Mouse (Mus musculus): ENCODE measurements at regions not wholly inside any gene's neighbourhood (a gene's known extent, or its start where the extent isn't known, plus 50 kb on each side); places are given as distances from the start of the nearest gene placed in this dataset.

DNA sequence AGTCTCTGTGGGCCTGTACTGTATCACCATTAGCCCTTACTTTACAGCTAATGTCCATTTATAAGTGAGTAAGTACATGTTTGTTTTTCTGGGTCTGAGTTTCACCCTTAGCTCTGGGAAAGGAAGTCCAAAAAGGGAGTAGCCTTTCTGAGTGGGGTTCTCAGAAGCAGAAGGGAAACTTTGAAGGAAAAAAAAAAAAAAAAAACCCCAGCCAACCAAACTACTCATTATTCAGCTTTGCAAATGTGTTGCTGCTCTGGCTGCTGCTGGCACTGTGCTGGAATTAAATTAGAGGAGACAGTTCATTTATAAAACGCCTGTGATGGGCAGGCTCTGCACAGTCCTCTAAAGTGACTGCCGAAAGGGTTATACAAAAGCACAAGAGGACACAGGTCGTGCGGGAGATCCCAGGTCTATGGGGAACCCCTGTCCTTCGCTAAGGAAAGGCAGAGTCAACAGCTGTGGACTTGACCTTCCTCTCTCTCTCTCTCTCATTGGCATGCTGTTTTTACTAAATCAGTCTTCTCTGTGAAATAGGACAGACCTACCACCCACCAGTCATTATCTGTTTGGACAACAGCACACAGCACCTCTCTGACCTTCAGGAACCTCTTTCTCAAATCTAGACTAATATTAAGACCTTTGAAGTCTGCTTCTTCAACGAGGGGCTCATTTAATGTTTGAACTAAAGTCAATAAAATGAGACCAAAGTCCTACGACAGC is 165.4 kb downstream of the Cd47 start:
- no peaks in the 10 kb centered on the region for H3K9me3 ChIP-seq (ENCODE audit: control insufficient read depth, low read length)
- ATAC-seq (replicated peaks; ENCODE audit: low FRiP score, low TSS enrichment, low read depth) = peak; percentile 67; the same call in 1 of the 2 replicates
- H3K4me1 ChIP-seq (replicated peaks; ENCODE audit: control insufficient read depth, insufficient read depth, low read length) = peaks cover 30% of the 10 kb centered on the region
- no peak overlapping the region for H3K4me2 ChIP-seq (ENCODE audit: low read length)
- DNase-seq (ENCODE audit: low spot score) = peak; percentile 64
- no peaks in the 10 kb centered on the region for H3K27me3 ChIP-seq (replicated peaks; ENCODE audit: control insufficient read depth, insufficient read depth, low read length)
- no peaks in the 10 kb centered on the region for H3K36me3 ChIP-seq (ENCODE audit: control insufficient read depth, insufficient read depth, low read length)
- 14% methylated on average over 7 of the region's 7 CpGs for WGBS
- H3K4me3 ChIP-seq (ENCODE audit: low read depth, low read length) = no peak overlapping the region
- no peak overlapping the region for H3K9ac ChIP-seq (ENCODE audit: low read length)
- peak overlapping the region; percentile 59 for H3K27ac ChIP-seq (ENCODE audit: low read depth)

- Histone ChIP-seq H3K27me3 (replicated peaks; ENCODE audit: control insufficient read depth, insufficient read depth, low read length) (no peaks in the 10 kb centered on the region), H3K9me3 (ENCODE audit: control insufficient read depth, low read length) (no peaks in the 10 kb centered on the region), H3K4me3 (ENCODE audit: low read depth, low read length) (no peak overlapping the region), H3K9ac (ENCODE audit: low read length) (no peak overlapping the region), H3K27ac (ENCODE audit: low read depth) (0 out of 2 replicates have a peak overlapping the region, but pooled peaks have one; percentile 59), H3K36me3 (ENCODE audit: control insufficient read depth, insufficient read depth, low read length) (no peaks in the 10 kb centered on the region), H3K4me1 (replicated peaks; ENCODE audit: control insufficient read depth, insufficient read depth, low read length) (peaks cover 30% of the 10 kb centered on the region), H3K4me2 (ENCODE audit: low read length) (no peak overlapping the region)
- DNase-seq (ENCODE audit: low spot score) (peak; percentile 64), ATAC-seq (replicated peaks; ENCODE audit: low FRiP score, low TSS enrichment, low read depth) (peak; percentile 56; the same call in 1 of the 2 replicates)
- WGBS = 35% methylated on average over 2 of the region's 2 CpGs
These were observed 165.9 kb downstream of the Cd47 start for GRCm38 (mm10) chr16:49966251-49966588.

DNA sequence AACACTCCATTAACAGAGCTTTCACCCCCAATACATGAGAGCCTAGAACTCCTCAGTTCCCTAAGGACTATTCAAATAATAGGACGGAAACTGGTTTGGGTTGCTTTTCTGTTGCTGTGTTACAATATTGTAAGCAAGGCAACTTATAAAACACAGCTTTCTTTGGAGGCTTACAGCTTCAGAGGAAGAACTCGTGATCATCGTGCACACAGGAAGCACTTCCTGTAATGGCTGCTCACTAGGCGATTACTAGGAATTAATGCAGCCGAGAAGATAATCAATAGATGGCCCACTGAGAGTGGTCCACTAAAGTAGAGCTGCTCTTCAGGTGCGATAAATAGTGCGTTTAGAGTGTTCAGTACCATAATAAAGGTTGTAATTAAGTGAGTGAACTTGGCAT is 166.8 kb downstream of the Cd47 start:
- 88% methylated on average over 7 of the region's 7 CpGs for WGBS
- Histone ChIP-seq H3K4me1 (replicated peaks; ENCODE audit: control insufficient read depth, insufficient read depth, low read length) (peaks cover 30% of the 10 kb centered on the region), H3K9me3 (ENCODE audit: control insufficient read depth, low read length) (no peaks in the 10 kb centered on the region), H3K27me3 (replicated peaks; ENCODE audit: control insufficient read depth, insufficient read depth, low read length) (no peaks in the 10 kb centered on the region), H3K4me3 (ENCODE audit: low read depth, low read length) (no peak overlapping the region), H3K27ac (ENCODE audit: low read depth) (no peak overlapping the region), H3K9ac (ENCODE audit: low read length) (no peak overlapping the region), H3K36me3 (ENCODE audit: control insufficient read depth, insufficient read depth, low read length) (no peaks in the 10 kb centered on the region), H3K4me2 (ENCODE audit: low read length) (no peak overlapping the region)
- no peak for DNase-seq (ENCODE audit: low spot score)
- no peak for ATAC-seq (replicated peaks; ENCODE audit: low FRiP score, low TSS enrichment, low read depth)

GRCm38 (mm10) chr16:49968291-49968870 is 168.0 kb downstream of the Cd47 start:
- Histone ChIP-seq H3K4me1 (replicated peaks; ENCODE audit: control insufficient read depth, insufficient read depth, low read length) (peaks cover 30% of the 10 kb centered on the region), H3K27ac (ENCODE audit: low read depth) (no peak overlapping the region; the same call in 1 of the 2 replicates), H3K36me3 (ENCODE audit: control insufficient read depth, insufficient read depth, low read length) (no peaks in the 10 kb centered on the region), H3K4me2 (ENCODE audit: low read length) (no peak overlapping the region), H3K9me3 (ENCODE audit: control insufficient read depth, low read length) (no peaks in the 10 kb centered on the region), H3K9ac (ENCODE audit: low read length) (no peak overlapping the region), H3K4me3 (ENCODE audit: low read depth, low read length) (no peak overlapping the region), H3K27me3 (replicated peaks; ENCODE audit: control insufficient read depth, insufficient read depth, low read length) (no peaks in the 10 kb centered on the region)
- WGBS = 52% methylated on average over 4 of the region's 4 CpGs
- peak; percentile 15 for DNase-seq (ENCODE audit: low spot score)
- no peak for ATAC-seq (replicated peaks; ENCODE audit: low FRiP score, low TSS enrichment, low read depth)

DNA sequence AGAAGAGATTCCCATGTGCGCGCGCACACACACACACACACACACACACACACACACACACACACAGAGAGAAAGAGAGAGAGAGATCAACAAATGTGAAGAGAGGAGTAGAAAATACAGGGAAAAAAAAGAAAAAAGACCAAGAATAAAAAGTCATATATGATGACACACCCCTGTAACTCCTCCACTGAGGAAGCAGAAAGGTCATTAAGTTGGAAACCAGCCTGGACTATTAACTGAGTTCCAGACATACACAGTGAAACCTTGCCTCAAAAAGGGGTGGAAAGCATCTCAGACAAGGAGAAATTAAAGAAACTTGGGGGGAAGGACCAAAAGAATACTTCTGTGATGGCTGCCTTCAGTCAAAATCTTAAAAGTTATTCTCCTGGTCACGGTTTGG is 168.7 kb downstream of the Cd47 start:
- Histone ChIP-seq H3K4me3 (ENCODE audit: low read depth, low read length) (no peak overlapping the region), H3K36me3 (ENCODE audit: control insufficient read depth, insufficient read depth, low read length) (no peaks in the 10 kb centered on the region), H3K4me2 (ENCODE audit: low read length) (no peak overlapping the region), H3K9me3 (ENCODE audit: control insufficient read depth, low read length) (no peaks in the 10 kb centered on the region), H3K9ac (ENCODE audit: low read length) (no peak overlapping the region), H3K27me3 (replicated peaks; ENCODE audit: control insufficient read depth, insufficient read depth, low read length) (no peaks in the 10 kb centered on the region), H3K27ac (ENCODE audit: low read depth) (no peak overlapping the region), H3K4me1 (replicated peaks; ENCODE audit: control insufficient read depth, insufficient read depth, low read length) (peaks cover 27% of the 10 kb centered on the region)
- DNase-seq (ENCODE audit: low spot score) (no peak), ATAC-seq (replicated peaks; ENCODE audit: low FRiP score, low TSS enrichment, low read depth) (no peak)
- 94% methylated on average over 4 of the region's 4 CpGs for WGBS

GRCm38 (mm10) chr16:49969693-49970296 is 169.5 kb downstream of the Cd47 start:
- 86% methylated on average over 2 of the region's 2 CpGs for WGBS
- no peak for ATAC-seq (replicated peaks; ENCODE audit: low FRiP score, low TSS enrichment, low read depth)
- no peak overlapping the region for H3K27ac ChIP-seq (ENCODE audit: low read depth)

DNA sequence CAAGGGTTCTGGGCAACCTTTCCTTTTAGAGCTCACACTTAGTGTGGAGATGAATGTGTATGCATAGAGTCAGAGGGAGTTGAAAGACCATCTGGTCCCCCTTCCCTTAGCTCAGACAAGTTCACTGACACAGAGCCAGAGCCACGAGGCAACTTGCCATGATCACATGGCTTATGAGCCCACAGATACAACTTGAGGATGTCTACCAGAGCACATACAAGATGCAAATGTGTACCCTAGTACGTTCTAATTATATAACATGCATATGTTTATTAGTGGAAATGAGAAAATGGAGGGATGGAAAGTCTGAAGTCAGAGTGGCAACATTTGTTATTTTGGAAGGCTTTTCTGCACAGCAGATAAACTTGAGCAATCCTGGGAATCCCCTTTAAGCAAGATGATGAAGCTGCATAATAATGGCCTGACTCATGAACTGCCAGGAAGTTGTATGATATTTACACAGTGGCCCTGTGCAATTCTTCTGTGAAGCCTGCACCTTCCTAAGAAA is 170.0 kb downstream of the Cd47 start:
- WGBS = 76% methylated on average over 2 of the region's 2 CpGs
- H3K9ac ChIP-seq (ENCODE audit: low read length) = no peak overlapping the region
- no peak overlapping the region for H3K4me3 ChIP-seq (ENCODE audit: low read depth, low read length)
- H3K4me1 ChIP-seq (replicated peaks; ENCODE audit: control insufficient read depth, insufficient read depth, low read length) = peaks cover 19% of the 10 kb centered on the region
- ATAC-seq (replicated peaks; ENCODE audit: low FRiP score, low TSS enrichment, low read depth) (no peak), DNase-seq (ENCODE audit: low spot score) (no peak)
- H3K27ac ChIP-seq (ENCODE audit: low read depth) = no peak overlapping the region
- no peaks in the 10 kb centered on the region for H3K27me3 ChIP-seq (replicated peaks; ENCODE audit: control insufficient read depth, insufficient read depth, low read length)
- no peak overlapping the region for H3K4me2 ChIP-seq (ENCODE audit: low read length)
- no peaks in the 10 kb centered on the region for H3K9me3 ChIP-seq (ENCODE audit: control insufficient read depth, low read length)
- no peaks in the 10 kb centered on the region for H3K36me3 ChIP-seq (ENCODE audit: control insufficient read depth, insufficient read depth, low read length)

More at GRCm38 (mm10) chr16:49969693-49970296, 169.5 kb downstream of the Cd47 start:
- no peaks in the 10 kb centered on the region for H3K9me3 ChIP-seq (ENCODE audit: control insufficient read depth, low read length)
- no peaks in the 10 kb centered on the region for H3K36me3 ChIP-seq (ENCODE audit: control insufficient read depth, insufficient read depth, low read length)
- peak; percentile 46 for DNase-seq (ENCODE audit: low spot score)
- H3K9ac ChIP-seq (ENCODE audit: low read length) = no peak overlapping the region
- peaks cover 25% of the 10 kb centered on the region for H3K4me1 ChIP-seq (replicated peaks; ENCODE audit: control insufficient read depth, insufficient read depth, low read length)
- H3K4me3 ChIP-seq (ENCODE audit: low read depth, low read length) = no peak overlapping the region
- H3K4me2 ChIP-seq (ENCODE audit: low read length) = no peak overlapping the region
- H3K27me3 ChIP-seq (replicated peaks; ENCODE audit: control insufficient read depth, insufficient read depth, low read length) = no peaks in the 10 kb centered on the region

- no peaks in the 10 kb centered on the region for H3K36me3 ChIP-seq (ENCODE audit: control insufficient read depth, insufficient read depth, low read length)
- no peak overlapping the region for H3K9ac ChIP-seq (ENCODE audit: low read length)
- WGBS = 87% methylated on average over 3 of the region's 3 CpGs
- peaks cover 11% of the 10 kb centered on the region for H3K4me1 ChIP-seq (replicated peaks; ENCODE audit: control insufficient read depth, insufficient read depth, low read length)
- ATAC-seq (replicated peaks; ENCODE audit: low FRiP score, low TSS enrichment, low read depth) (no peak), DNase-seq (ENCODE audit: low spot score) (no peak)
- H3K27ac ChIP-seq (ENCODE audit: low read depth) = no peak overlapping the region
- H3K27me3 ChIP-seq (replicated peaks; ENCODE audit: control insufficient read depth, insufficient read depth, low read length) = no peaks in the 10 kb centered on the region
- H3K4me2 ChIP-seq (ENCODE audit: low read length) = no peak overlapping the region
- no peak overlapping the region for H3K4me3 ChIP-seq (ENCODE audit: low read depth, low read length)
- H3K9me3 ChIP-seq (ENCODE audit: control insufficient read depth, low read length) = no peaks in the 10 kb centered on the region
These were observed 170.8 kb downstream of the Cd47 start for GRCm38 (mm10) chr16:49971141-49971555.
